Mouse (Mus musculus): ENCODE measurements around the gene Daam1. TPM values are rescaled to one million over a fixed set of nuclear protein-coding genes. Genes with fewer than 3 reads are reported as not detected.

The Daam1 gene
- total RNA-seq, 4 experiments from 2014 or later = 62.2 to 67.0 (median 64.0) TPM

DNA sequence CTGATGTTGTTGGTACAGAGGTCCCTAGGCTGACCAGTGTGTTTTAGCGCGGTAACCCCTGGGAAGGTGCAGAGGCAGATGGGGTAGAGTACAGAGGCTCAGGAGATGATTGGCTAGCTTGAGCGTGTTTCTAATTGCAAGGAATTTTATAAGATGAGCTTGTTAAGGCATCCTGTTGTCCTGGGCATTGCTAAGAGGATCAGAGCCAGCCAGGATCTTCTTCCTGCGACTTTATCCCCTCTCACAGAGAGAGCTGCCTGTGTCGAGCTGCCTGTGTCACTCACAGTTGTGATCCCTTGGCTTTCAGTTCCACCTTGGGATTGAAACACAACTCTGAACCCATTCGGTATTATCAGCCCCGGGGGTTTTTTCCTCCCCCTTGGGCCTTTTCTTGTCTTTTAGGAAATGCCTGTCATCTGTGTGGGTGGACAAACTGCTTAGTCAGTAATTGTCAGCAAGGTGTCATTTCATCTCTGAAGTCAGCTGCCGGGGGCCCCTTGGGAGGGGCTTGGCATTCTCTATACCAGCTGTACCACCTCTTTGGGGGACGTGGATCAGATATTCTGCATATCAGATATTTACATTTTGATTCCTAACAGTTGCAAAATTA, 62.2 kb downstream of the Daam1 start:
- DNase-seq (ENCODE audit: low spot score in 2 of 2) = no peak

DNA sequence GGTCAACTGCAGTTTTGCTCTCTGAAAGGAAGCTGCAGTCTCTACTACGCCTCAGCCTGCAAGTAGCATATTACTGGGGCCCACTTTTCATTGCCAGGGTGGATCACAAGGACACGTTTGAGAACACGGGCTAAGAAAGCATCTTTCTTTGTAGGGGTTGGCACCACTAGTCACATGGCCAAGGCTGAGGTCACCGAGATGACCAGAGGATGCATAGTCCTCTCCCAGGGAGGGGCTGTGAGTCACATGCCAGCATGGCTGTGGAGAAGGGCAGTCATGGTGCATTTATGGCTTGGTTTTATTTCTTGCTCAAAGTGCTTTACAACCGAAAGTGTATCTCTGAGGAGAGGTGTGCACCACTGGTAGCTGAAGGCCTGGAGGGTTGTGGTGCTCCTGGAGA, 67.4 kb downstream of the Daam1 start:
- peak; percentile 33 to 57 for DNase-seq (ENCODE audit: low spot score in 2 of 2)

DNA sequence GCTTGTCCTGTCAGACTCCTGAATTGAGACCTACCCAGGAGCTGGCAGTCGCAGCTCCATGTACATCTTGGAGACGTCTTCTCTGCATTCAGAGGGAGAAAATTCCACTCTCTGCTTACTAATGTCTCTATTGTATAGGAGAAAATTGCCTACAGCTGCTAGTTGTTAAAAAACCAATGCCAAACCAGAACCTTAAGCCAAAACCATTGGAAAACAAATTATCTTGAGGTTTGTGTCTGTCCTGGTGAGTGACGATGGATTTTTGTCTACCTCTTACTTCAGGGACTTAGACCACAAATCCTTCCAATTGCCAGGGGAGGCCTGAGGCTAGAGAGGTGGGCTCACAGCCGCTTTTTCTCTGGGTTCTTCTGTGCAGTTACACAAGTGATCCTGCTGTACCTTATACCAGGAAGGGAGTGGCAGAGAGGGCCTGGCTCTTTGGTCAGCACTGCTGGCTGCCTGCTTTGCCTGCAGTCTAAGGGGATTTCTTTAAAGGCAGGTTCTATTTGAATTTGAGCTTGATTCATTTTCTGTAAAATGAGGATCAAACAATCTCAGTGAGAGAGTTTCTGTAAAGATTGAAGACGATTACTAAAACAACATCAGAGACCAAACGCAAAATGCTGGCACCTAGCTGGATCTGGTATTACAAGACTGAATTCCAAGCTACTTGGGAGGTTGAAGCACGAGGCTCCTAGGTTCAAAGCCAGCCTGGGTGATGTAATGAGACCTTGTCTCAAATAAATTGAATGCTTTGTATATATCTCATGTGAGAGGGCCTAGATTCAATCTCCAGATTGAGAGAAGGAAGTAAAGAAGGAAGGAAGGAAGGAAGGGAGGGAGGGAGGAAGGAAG, 68.0 kb downstream of the Daam1 start:
- no peak for DNase-seq (ENCODE audit: low spot score in 2 of 2)

DNA sequence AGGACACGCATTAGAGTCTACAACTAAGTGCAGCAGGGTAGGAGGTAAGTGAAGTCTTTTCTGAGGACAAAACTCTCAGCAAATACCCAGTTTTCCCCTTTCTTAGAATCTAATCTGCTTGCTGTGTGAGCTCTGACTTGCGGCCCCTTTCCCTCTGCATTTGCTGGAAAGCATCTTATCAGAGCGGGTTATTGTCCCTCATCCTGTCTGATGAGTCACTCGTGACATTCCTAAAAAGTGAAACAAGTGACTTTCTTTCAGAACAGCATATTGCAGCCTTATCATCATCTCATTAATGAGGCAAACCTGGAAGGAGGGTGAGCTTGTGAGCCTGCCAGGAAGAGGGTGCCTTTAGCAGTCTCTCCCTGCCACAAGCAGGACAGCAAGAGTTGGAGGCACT, 68.7 kb downstream of the Daam1 start:
- DNase-seq (ENCODE audit: low spot score in 2 of 2) = no peak

DNA sequence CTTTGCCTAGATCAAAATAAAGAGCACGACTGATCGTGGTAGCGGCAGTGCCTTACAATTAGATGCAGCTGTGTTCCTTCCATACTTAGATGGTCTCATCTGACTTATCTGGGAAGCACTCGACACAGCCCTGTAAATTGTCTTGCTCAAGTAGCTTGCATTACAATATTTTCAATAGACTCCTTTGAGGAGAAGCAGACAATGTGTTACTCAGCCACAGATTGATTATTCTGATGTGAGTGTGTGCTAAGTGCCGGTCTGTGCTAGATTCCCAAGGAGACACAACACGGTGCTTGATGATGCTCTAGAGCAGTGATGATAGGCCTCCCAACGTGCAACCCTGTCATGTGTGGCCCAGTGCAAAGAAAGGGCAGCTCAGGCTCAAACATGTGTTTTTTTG, 70.3 kb downstream of the Daam1 start:
- DNase-seq (ENCODE audit: low spot score in 2 of 2) = peak in 1 of 2 experiments; percentile 34

DNA sequence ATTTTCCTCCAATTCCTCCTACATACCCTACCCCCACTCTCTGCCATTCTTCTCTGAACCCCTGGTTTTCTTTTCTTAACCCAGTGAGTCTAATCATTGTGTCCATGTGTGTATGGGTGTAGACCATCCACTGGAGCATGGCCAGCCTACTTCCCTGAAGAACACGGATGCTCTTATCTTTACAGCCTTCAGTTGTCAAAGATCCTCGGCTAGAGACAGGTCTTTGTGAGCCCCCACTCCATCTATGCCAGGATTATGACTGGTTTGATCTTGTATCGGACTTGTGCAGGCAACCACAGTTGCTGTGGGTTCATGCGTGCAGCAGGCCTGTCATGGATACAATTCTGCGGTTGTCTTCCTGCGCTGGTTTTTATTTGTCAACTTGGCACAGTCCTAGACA, 71.0 kb downstream of the Daam1 start:
- no peak for DNase-seq (ENCODE audit: low spot score in 2 of 2)

DNA sequence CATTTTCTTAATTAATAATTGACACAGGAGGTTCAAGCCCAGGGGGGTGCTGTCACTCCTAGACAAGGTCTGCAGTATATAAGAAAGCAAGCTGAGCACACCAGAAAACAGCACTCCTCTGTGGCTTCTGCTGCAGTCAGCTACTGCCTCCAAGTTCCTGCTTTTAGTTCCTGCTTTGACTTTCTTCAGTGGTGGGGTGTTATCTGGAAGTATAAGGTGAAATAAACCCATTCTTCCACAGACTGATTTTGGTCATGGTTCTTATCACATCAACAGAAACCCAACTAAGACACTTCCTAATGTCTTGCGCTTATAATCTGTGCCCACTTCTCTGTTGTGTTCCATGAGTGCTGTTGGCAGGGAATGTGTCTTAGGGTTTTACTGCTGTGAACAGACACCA, 71.4 kb downstream of the Daam1 start:
- no peak for DNase-seq (ENCODE audit: low spot score in 2 of 2)

DNA sequence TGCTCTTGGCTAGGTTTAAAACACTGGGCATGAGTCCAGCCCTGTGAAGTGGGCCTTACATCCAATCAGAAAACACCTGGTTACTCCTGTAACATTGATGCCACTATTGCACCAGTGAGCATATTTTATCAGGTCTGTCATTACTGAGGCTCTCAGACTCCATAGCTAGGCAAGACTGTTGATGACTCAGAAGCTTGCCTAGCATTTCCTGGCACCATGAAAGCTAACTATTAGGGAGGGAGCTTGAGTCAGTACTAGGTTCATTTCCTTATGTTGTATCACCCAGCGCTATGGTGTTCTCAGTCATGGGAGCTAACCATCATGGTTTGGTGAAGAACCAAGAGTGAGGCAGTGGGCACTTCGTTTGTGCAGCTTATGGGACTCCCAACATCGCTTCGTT, 72.3 kb downstream of the Daam1 start:
- no peak for DNase-seq (ENCODE audit: low spot score in 2 of 2)

DNA sequence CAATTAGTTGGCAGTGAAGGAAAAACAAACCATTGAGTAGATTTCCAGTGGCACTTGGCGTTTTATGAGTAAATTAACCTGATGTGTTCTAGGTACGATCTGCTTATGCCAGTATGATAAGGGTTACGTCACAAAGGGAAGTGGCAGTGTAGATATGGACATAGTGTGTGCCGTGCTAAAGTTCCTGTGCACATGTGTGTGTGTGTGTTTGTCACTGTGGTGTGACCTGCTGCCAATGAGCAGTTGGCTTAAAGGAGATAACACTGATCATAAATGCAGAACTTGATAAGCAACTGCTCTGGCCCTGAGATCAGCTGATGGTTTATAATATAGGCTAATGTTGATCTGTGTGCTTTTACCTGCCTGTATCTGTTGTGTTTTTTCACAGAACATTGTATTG, 73.4 kb downstream of the Daam1 start:
- no peak for DNase-seq (ENCODE audit: low spot score in 2 of 2)

DNA sequence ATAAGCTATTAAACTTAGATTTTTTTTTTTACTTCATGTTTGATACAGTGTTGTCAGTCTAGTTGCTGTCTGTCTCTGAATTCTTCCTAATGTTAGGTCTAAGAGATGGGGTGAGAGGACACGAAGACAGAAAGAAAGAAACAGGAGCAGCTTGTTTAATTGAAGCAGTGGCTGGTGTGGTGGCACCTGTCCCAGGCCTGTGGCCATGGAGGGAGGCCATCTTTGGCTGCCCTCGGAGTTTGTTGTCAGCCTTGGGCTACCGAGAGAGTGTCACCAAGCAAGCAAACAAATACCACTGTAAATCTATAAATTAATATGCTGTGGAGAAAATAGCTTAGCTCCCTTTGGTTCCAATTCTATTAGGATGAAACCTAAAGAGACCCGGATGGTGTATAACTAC, 74.0 kb downstream of the Daam1 start:
- no peak for DNase-seq (ENCODE audit: low spot score in 2 of 2)

DNA sequence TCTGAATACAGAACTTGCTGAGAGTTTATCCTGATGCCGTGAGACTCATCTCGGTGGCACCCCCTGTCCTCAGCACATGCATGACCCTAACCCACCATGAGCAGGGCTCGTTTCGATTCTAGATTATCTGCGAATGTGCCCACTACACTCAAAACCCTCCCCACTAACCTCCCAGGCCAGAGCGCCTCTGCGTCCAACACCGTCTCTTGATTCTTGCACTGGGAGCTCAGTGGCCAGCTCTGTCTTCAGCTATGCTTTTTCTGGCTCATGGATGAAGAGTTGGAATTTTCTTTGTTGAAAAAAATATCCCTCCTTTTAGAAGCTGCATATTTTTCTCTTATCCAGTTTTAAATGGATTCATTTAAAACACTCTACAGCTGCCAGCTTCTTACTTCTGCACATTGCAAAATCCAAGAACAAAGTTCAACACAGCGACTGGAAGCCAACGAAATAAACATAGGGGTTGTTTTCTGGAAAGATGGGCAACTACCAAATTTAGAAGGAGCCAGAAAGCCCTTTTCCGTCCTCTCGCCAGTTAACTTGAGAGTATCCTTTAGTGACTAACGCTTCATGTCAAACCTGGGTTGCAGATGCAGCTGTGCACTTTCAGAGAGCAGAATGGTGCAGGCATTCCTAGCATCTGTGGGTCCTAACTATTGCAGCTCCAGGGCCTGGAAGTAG, 74.9 kb downstream of the Daam1 start:
- no peak for DNase-seq (ENCODE audit: low spot score in 2 of 2)

DNA sequence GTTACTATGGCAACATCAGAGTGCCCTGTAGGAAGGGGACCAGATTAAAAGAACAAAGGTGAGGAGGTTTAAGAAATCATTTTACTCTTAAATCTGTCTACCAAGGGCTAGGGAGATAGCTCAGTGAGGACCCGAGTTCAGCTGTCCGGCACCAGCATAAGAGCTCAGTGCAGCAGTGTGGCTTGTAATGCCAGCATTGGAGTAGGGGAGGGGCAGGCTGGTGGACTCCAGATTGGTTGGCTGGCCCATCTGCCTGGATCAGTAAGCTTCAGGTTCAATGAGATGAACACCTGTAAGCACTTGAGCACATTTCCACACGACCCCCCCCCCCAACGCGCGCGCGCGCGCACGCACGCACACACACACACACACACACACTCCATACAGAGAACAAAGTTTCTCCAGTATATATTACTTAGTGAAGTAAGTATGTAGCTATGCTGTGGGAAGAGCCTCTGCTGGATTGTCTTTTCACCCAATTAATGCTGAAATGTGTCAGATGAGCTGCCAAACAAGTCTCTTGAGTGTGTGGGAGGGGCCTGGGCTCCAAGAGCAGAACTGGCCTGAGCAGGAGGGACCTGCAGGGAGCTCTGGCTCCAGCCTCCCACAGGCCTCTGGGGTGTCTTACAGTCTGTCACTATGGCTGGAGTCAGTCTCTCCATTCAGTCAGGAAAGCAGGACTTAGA, 75.8 kb downstream of the Daam1 start:
- DNase-seq (ENCODE audit: low spot score in 2 of 2) = no peak

DNA sequence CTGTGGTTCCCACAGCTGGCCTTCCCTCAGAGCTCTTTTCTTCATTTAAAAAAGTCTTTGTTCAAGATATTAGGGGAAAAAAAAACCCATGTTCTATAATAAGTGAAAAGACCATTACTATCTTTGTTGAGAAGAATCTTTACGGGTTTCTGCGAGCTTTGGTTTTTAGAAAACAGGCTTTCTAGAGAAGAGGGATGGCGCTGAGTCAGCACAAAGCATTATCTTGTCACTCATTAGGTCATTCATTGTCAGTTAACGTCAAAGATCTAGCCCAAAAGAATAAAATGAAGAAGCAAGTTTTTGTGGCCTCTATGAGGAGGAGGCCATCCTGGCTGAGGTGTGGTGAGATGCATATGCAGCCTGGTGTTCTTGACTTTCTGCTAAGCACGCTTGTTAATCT, 78.1 kb downstream of the Daam1 start:
- DNase-seq (ENCODE audit: low spot score in 2 of 2) = no peak

DNA sequence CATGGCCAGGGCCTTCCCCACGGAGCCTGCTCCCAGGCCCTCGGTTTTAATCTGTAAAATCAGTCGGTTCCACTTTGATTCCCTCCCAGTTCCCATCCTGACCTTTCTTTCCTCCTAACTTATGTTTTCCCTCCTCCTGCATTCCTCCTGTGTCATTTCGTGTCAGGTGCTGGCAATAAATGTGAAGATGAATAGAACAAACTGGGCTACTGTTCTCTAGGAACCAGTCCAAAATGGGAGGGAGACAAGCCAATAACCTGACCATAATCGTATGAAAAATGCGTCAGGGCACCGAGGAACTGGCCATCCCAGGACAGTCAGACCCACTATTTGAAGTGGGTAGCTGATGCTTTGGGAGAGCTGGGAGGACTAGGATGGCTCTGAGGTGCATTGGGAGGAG, 79.4 kb downstream of the Daam1 start:
- DNase-seq (ENCODE audit: low spot score in 2 of 2) = no peak

DNA sequence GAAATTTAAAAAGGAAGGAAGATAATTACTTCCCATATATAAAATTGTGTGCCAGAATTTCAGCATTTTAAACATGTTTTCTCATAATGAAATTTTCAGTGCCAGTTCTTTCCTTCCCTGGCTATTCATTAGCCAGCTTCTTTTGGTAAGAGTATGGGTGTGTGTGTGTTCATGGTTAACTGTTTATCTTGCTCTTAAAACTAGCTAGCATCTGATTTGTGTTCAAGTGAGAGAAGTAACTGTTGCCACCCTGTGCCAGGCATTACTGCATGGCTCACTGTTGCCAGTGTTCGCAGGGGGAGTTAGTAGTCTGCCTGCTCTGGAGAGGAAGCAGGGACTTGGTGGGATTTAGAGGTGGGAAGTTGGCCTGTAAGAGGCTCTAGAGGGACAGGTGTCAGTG, 81.4 kb downstream of the Daam1 start:
- DNase-seq (ENCODE audit: low spot score in 2 of 2) = no peak

DNA sequence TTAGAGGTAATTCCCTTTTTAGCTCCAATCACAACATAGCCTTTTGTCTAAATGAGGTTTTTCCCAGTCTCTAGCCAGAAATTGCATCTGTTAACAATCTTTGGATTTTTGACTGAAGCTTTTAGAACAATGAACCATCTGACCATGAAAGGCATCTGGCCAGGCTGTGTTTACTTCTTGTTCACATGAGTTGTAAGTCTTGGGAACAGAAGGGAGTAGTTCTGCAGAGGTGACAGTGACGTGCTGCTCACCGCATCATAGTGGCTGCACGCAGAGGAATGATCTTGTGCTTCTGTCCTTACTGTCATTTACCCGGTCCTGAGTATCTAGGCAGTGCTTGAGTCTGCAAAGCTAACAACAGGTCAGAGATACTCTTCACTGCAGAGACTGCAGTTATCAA, 88.3 kb downstream of the Daam1 start:
- DNase-seq (ENCODE audit: low spot score in 2 of 2) = no peak

DNA sequence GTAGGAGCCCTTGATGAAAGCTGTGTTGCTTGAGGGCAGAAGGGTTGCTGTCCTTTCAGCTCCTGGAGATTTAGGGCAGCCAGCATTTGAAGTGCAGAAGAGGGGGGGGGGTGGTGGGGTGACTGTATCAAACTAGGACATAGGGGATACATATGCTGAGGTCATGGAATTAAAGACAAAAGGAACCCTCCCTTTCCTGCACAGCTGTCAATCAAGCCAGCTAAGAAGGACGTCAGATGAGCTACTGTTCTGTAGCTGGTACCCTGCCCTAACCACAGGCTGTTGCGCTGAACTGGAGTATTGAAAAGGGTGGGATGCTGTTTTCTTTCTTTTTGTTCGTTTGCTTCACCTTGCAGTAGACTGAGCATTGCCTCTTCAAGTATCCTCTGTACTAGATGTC, 89.1 kb downstream of the Daam1 start:
- DNase-seq (ENCODE audit: low spot score in 2 of 2) = no peak

DNA sequence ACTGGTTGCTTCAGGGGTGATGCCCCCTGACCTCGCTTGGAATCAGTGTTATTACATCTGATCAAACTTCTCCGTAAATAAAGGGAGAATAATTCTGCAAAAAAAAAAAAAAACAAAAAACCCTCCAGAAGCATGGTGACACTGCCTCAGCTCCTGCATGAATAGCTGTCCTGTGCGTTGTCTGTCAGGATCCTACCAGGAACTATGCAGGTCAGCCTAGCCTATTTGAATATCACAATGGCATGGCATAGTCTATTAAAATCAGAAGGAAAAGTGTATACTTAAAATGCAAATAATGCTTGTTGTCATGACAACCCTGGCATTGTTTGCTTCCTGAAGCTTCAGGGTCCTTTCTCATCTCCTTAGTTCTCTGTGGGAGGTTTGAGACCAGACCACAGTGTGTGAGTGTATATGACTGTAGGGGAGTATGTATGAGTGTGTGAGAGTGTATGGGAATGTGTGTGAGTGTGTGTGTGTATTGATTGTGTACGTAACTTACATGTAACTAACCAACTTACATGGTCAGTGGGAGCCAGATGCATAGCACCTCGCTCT, 92.0 kb downstream of the Daam1 start:
- no peak for DNase-seq (ENCODE audit: low spot score in 2 of 2)

DNA sequence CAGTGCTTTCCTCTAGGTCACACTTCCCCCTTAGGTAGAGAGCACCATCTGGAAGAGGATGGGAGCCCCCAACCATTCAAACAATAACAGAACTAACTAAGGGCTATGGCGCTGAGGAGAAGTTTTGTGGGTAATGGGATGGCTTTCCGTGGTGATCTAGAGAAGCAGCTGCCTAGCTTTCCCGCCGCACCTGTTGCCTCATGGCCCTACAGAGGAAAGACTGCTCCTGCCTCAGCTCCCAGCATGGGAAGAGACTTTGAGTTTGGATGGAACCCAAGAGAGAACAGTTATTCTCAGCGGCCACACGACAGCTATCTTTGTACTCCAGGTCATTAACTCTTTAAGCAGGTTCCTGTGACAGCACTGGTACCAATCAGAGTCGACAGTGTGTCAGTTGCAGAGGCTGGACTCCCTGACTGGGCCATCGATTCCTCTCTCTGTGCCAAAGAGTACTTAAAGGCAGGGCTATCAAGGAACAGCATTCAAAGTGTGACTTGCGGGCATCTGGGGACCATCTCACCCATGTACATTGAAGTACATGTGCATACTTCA, 94.2 kb downstream of the Daam1 start:
- no peak for DNase-seq (ENCODE audit: low spot score in 2 of 2)

DNA sequence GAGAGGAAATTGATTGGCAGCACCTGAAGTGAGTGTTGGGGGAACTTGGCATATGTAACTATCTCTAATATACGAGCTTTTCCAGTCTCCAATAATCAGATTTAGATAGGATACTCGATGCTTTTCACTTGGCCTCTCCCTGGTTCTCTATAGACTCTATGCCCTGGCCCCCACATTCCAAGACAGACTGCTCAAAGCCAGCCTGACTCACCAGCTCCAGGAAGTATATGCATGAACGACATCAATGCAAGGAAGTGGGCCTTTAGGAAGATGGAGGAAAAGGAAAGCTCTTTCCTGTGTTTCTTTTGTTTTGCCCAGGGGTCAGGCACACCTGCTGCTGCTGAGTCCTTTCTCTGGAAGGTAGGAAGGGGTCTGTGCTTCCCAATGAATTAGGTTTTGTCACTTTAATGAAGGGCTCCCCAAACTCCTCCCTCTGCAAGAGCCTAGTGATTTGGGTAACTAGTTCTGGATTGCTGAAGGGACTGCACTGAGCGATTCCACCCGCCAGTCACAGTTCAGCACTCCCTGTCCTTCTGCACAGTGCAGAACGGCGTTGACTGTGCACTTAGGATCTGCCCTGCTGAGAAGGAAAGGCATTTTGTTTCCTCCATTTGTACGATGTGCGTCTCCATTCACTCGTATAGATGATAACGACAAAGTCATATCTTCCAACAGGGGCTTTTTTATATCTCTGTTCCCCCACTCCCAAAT, 95.3 kb downstream of the Daam1 start:
- DNase-seq (ENCODE audit: low spot score in 2 of 2) = no peak

DNA sequence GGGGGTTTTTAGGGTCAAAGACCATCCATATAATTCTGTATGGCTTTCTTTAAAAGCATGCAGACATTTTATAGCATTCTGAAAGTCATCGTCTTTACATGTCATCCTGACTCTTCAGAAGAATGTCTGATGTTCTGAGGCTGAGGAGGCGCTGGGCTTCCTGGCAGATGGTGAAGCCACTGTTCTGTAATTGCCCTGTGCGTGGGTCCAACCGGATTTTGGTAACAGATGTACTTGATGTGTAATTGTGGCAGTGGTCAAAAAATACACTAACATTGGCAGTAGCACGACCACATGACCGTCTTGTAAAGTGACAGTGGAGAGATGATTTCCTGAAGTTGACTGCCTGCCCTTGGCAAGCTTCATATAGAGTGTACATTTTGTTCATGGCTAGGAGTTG, 97.2 kb downstream of the Daam1 start:
- DNase-seq (ENCODE audit: low spot score in 2 of 2) = peak in 1 of 2 experiments; percentile 34
